Mouse (Mus musculus) CD4-positive, CD25-positive, alpha-beta regulatory T cell, adult 4 months (primary cell): ENCODE data around the gene Vmn1r68. TPM values are rescaled to one million over a fixed set of nuclear protein-coding genes. Genes with fewer than 3 reads are reported as not detected.

Source experiments
- ATAC-seq: one replicate; pipeline ENCODE4 v1.8.0; 2017
- polyA plus RNA-seq, 2 experiments: library from polyadenylated mRNA; unstranded; fragments of 100-300 nt; shearing (Covaris generic); gene quantifications; one replicate each; pipeline ENCODE4 v1.2.1; 2017

Vmn1r68 gene
- polyA plus RNA-seq, result not detected

DNA sequence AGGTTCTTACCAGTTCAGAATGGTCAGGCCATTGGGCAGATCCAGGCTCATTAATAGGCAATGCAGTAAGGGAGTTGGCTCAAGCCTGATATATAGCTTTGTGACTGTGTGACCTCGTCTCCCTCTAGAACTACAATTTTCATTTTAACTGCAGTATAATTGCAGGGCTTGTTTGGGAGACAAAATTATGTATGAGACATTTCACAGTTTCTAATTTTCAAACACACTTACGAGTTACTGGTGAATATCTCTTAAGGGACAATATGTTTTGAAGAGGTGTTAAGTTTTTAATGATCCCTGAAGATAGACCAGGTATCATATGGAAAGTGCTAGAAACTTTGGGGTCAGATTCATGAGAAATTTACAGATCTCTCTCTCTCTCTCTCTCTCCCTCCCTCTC is at the start of gene Vmn1r68:
TSS of gene Vmn1r68 (minus strand) at position 101 of the 400 bp plus-strand sequence.
- no peak for ATAC-seq

DNA sequence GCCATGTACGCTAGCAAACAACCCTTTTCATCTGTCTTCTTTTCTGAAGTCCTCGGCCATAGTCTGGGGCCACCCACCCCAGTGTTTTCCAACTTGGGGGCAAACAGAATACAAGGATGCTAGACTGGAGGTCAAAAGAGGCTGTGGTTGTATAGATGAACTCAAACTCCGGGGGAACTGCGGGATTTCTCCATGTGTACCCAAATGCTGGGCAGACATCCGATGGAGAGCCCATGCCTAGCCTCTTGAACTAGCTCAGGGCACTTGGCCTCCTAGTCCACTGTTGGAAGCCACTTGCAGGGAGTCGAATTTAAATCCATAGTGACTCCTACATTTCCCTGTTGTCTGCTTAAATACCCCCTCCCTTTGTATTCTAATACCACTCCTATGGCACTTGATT is 62.7 kb downstream of the Vmn1r68 start:
- ATAC-seq, result no peak

DNA sequence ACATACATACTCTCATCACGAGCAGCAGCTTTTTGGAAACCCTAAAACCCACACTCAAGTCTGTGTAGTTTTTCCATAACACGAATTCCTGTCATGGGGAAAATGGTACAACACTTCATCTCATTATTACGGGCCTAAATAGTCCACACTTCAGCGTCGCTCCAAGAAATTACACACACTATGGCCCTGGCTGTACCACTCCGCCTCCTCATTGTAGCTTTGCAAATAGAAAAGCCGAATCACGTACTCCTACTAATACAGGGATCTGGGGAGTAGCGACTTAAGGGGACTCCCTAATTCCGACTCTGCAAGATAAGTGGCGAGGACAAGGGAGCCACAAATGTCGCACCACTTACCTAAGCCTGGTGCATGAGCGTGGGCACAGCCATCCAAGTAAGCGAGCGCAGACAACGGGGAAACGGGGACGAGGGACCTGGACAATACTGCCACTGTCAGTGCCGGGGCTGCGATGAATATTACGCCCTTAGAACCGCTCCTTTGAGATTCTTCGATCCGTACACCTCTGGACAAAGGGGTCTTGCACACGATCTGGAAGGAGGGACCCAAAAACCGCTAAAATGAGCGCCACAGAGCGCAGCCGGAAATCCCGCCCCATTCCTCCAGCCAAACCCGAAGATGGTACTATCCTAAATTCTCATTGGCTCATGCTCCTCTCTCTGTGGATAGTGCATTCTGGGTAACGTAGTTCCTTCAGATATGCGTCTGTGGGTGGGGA is 63.3 kb downstream of the Vmn1r68 start, which contains the start of gene Zik1:
TSS of gene Zik1 (minus strand) at position 609 of the 736 bp plus-strand sequence.
- peak; percentile 98 for ATAC-seq

DNA sequence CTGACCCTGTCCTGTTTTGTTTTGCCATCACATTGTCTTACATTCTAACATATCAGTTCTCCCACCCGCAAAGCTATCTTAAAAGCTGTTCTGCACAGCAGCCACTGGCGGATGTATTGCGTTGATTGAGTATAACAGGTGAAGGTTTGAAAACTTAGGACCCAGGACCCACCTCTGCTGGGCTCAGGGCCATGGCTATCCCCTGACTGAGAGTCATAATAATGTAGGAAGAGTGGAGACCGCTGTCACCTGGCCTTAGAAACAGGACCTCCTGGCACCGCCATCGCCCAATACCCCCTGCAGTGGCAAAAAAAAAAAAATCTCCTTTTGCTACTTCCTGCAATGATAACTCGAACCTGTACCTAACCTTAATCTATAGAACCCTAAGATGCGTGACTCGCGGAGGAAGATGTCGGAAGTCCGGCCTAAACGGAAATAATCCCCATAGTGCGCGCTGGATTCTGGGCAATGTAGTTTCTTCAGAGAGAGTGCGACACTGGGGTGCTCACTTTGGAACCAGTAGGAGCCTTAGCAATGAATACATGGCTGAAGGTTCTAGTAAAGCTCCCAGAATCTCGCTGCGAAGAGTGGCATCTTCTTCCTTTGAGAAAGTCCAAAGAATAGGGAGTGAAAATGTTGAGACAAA is 77.6 kb downstream of the Vmn1r68 start:
- peak; percentile 37 for ATAC-seq

DNA sequence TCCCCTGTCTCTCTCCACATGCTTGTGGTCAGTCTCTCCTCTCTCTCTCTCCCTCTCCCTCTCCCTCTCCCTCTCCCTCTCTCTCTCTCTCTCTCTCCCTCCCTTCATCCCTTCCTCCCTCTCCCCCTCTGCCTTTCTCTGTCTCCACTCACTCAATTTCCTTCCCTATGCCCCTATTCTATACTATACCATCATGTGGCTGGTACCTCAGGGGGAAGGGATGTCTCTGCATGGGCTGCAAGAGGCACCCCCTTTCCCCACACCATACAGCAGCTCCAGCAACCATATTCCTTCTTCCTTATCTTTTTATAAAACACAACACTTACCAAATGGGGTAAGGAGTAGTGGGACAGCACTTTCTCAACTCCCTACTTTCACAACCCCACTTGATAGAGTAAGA is 78.5 kb downstream of the Vmn1r68 start:
- no peak for ATAC-seq

DNA sequence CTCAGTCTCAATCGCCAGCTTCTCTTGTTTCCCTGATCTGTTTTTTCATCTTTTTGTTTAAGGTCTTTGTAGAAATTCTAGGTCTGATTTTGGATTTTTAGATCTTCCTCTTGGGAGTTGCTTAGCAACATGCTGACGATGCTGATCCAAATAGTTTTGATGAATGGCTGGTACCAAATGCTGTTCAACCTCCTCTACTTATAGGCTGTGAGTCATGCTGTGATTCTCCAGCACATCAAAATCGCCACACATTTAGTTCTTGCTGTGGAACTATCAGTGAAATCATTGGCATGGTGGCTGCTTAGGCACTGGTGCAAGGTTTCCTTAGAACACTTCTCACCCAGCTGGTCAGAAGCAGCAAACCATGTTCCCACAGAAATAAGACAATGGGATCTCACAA is 100.1 kb downstream of the Vmn1r68 start:
- no peak for ATAC-seq

Other genes with a start within 250 kb of the Vmn1r68 start
- gene Vmn1r67, start 115.2 kb downstream of the Vmn1r68 start, polyA plus RNA-seq, result not detected
- gene Zik1, start 63.1 kb downstream of the Vmn1r68 start, polyA plus RNA-seq, result 1 to 10 TPM; 1.3 to 1.4 TPM
- not detected for gene Vmn1r69, start 55.2 kb upstream of the Vmn1r68 start, polyA plus RNA-seq
- gene Vmn1r70, start 73.0 kb upstream of the Vmn1r68 start, polyA plus RNA-seq, result under 1 TPM in 1 of 2 experiments, not detected in 1; 0.07 TPM
- not detected for gene Nlrp4b, start 129.3 kb upstream of the Vmn1r68 start, polyA plus RNA-seq
- gene Vmn1r71, start 195.9 kb upstream of the Vmn1r68 start, polyA plus RNA-seq, result not detected